Mouse (Mus musculus) liver, embryonic 12.5 days (tissue): ENCODE results near the gene Gpr153. TPM values are rescaled to one million over a fixed set of nuclear protein-coding genes. Genes with fewer than 3 reads are reported as not detected.

Experiments used
- ATAC-seq: fragments of 200-750 bp; cut with Nextera tagmentation; 2 replicates; pipeline ENCODE4 v1.8.0; 2017; ENCODE audit warnings: moderate number of reproducible peaks, mild to moderate bottlenecking, moderate library complexity
- H3K27ac ChIP-seq: fragments of 300-500 bp; sonication (generic); 2 replicates; pipeline ENCODE4 v1.5.1; 2016; ENCODE audit warnings: mild to moderate bottlenecking
- H3K27me3 ChIP-seq: fragments of 300-500 bp; sonication (generic); replicated peaks from 2 replicates; pipeline ENCODE4 v1.6.1; 2016; ENCODE audit warnings: mild to moderate bottlenecking, moderate library complexity
- H3K36me3 ChIP-seq: fragments of 300-500 bp; sonication (generic); 2 replicates; pipeline ENCODE4 v1.6.1; 2016; ENCODE audit warnings: mild to moderate bottlenecking, moderate library complexity
- H3K4me1 ChIP-seq: fragments of 300-500 bp; sonication (generic); 2 replicates; pipeline ENCODE4 v1.6.1; 2016
- H3K4me2 ChIP-seq: fragments of 300-500 bp; sonication (generic); 2 replicates; pipeline ENCODE4 v1.6.1; 2016; ENCODE audit warnings: mild to moderate bottlenecking, moderate library complexity
- H3K4me3 ChIP-seq: fragments of 300-500 bp; sonication (generic); 2 replicates; pipeline ENCODE4 v1.5.1; 2016; ENCODE audit warnings: mild to moderate bottlenecking, moderate library complexity
- H3K9ac ChIP-seq: fragments of 300-500 bp; sonication (generic); 2 replicates; pipeline ENCODE4 v1.6.1; 2016; ENCODE audit warnings: mild to moderate bottlenecking, moderate library complexity
- H3K9me3 ChIP-seq: fragments of 300-500 bp; sonication (generic); replicated peaks from 2 replicates; pipeline ENCODE4 v1.6.1; 2016; ENCODE audit warnings: mild to moderate bottlenecking, moderate library complexity
- WGBS: fragments of 180-500 bp; shearing (Covaris S2); methylation state at CpG from one replicate; pipeline ENCODE4 v1.1.7; 2016; ENCODE audit not compliant: insufficient replicate concordance; 5-methylcytosine and 5-hydroxymethylcytosine counted together
- polyA plus RNA-seq: library from polyadenylated mRNA; unstranded; fragments of >200 nt; fragmentation: Nextera tagmentation; extraction: Ambion mirVana; gene quantifications from 2 replicates; pipeline ENCODE4 v1.2.1, GENCODE M21; 2016

The Gpr153 gene
- polyA plus RNA-seq, 1 experiment from 2014 or later: 2.4 TPM

DNA sequence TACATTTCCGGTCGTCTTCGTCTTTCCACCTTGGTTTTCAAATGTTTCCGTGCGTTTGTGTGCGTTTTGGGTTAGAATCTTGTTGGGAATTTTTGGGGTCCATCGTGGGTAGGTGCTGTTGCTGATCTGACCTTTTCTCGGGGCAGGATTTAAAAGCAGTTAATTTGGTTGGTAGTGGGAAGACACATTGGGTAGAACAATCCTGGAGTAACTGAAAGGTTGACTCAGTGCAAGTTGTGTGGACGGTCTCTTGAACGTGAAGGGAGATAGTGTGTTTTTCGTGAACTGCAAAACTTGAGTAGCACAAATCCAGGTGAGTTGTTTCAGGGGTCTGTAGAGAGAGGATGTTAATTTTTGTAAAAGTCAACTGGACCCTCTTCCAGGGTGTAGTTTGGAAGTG is 52.5 kb downstream of the Gpr153 start:
- Histone ChIP-seq H3K27ac (peak overlapping the region; percentile 86), H3K9me3 (no peaks in the 10 kb centered on the region), H3K4me1 (peaks cover 41% of the 10 kb centered on the region), H3K36me3 (peaks cover 44% of the 10 kb centered on the region), H3K4me3 (peak overlapping the region; percentile 100), H3K27me3 (no peaks in the 10 kb centered on the region), H3K4me2 (peak overlapping the region; percentile 83), H3K9ac (peak overlapping the region; percentile 98)
- under 1% methylated on average over 11 of the region's 11 CpGs for WGBS
- no peak for ATAC-seq

DNA sequence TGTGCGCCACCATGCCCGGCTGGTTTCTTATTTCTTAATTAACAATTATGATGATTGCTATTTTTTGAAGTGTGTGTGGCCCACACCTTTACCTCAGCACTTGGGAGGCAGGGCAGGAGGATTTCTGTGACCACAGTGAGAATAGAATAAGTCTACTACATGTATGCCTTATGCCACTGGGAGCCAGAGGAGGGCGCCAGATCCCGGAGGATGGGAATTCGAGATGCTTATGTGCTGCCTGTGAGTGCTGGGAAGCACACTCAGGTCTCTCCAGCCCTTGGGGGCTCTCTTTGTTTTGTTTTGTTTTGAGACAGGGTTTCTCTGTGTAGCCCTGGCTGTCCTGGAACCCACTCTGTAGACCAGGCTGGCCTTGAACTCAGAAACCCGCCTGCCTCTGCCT is 54.7 kb downstream of the Gpr153 start:
- Histone ChIP-seq H3K4me1 (peaks cover 41% of the 10 kb centered on the region), H3K4me2 (no peak overlapping the region), H3K36me3 (peaks cover 65% of the 10 kb centered on the region), H3K27me3 (no peaks in the 10 kb centered on the region), H3K4me3 (no peak overlapping the region), H3K27ac (no peak overlapping the region), H3K9me3 (no peaks in the 10 kb centered on the region), H3K9ac (0 out of 2 replicates have a peak overlapping the region, but pooled peaks have one; percentile 17)
- 67% methylated on average over 6 of the region's 6 CpGs for WGBS
- ATAC-seq: no peak

DNA sequence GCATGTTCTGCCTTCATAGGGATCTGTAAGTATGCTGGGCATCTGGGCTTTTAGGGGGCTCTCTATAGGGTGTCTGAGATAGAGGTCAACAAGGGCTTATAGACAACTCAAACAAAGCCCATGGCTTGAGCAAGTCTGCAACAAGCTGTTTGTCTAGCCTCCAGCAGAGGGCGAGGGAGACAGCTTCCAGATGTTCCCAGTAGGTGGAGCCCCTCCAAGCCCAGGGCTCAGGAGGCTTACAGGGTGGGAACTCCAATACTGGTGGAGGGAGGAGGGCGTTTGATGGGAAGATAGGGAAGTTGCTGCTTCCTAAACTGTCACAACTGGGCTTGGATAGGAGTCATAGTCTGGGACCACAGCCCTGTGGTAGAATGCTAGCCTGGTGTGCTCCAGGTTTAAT is 58.9 kb downstream of the Gpr153 start:
- peaks cover 14% of the 10 kb centered on the region for H3K4me1 ChIP-seq
- H3K27ac ChIP-seq: no peak overlapping the region
- H3K4me2 ChIP-seq: no peak overlapping the region
- no peak overlapping the region for H3K4me3 ChIP-seq
- H3K9ac ChIP-seq: no peak overlapping the region
- WGBS: 31% methylated on average over 2 of the region's 2 CpGs
- peaks cover 81% of the 10 kb centered on the region for H3K36me3 ChIP-seq
- H3K27me3 ChIP-seq: peaks cover 36% of the 10 kb centered on the region
- ATAC-seq: peak; percentile 42; the same call in 1 of the 2 replicates
- H3K9me3 ChIP-seq: no peaks in the 10 kb centered on the region

DNA sequence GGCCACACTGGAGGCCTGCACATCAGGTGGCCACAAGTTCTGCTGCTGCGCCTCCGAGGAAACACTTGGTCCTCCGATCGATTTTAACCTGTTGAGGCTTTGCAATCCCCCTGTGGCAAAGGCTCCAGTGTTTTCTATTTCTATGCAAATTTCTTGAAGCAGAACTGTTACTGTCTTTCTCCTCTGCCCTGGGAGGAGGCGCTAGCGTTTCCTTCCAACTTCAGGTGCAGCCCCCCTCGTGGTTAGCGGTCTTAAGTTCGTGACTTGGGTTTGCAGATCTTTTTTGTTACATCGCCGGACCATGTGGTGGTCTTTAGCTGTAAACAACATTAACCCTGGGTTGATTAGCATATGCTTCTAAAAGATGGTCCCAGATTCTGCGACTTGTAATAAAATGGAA is 59.6 kb downstream of the Gpr153 start:
- H3K27ac ChIP-seq: no peak overlapping the region
- H3K4me2 ChIP-seq: no peak overlapping the region
- H3K27me3 ChIP-seq: peaks cover 42% of the 10 kb centered on the region
- H3K9me3 ChIP-seq: no peaks in the 10 kb centered on the region
- H3K4me3 ChIP-seq: no peak overlapping the region
- ATAC-seq: no peak
- no peak overlapping the region for H3K9ac ChIP-seq
- peaks cover 75% of the 10 kb centered on the region for H3K36me3 ChIP-seq
- peaks cover 16% of the 10 kb centered on the region for H3K4me1 ChIP-seq
- WGBS: 87% methylated on average over 12 of the region's 12 CpGs

Other genes with a start within 250 kb of the Gpr153 start
- gene Zbtb48, start 246.6 kb upstream of the Gpr153 start, polyA plus RNA-seq: 11.4 and 12.2 TPM in 2 replicates
- gene Tas1r1, start 235.7 kb upstream of the Gpr153 start, polyA plus RNA-seq: 0.12 and 0.19 TPM in 2 replicates
- gene Nol9, start 234.9 kb upstream of the Gpr153 start, polyA plus RNA-seq: 42.3 and 44.0 TPM in 2 replicates
- 7.7 and 8.4 TPM in 2 replicates for gene Plekhg5, start 201.7 kb upstream of the Gpr153 start, polyA plus RNA-seq
- 0.74 and 0.87 TPM in 2 replicates for gene Tnfrsf25, start 158.3 kb upstream of the Gpr153 start, polyA plus RNA-seq
- 2.6 and 2.9 TPM in 2 replicates for gene Espn, start 121.9 kb upstream of the Gpr153 start, polyA plus RNA-seq
- gene Hes2, start 115.4 kb upstream of the Gpr153 start, polyA plus RNA-seq: 0.05 TPM in 1 of 2 replicates, not detected in the other
- 33.0 and 36.2 TPM in 2 replicates for gene Acot7, start 96.1 kb upstream of the Gpr153 start, polyA plus RNA-seq
- not detected in 2 replicates for gene Hes3, start 17.4 kb downstream of the Gpr153 start, polyA plus RNA-seq
- gene Icmt, start 23.0 kb downstream of the Gpr153 start, polyA plus RNA-seq: 11.8 and 14.4 TPM in 2 replicates
- gene Rnf207, start 44.8 kb downstream of the Gpr153 start, polyA plus RNA-seq: 0.26 and 0.42 TPM in 2 replicates
- gene Rpl22, start 51.5 kb downstream of the Gpr153 start, polyA plus RNA-seq: 385 and 404 TPM in 2 replicates
- 0.01 and 0.02 TPM in 2 replicates for gene Chd5, start 64.4 kb downstream of the Gpr153 start, polyA plus RNA-seq
- gene Nphp4, start 202.5 kb downstream of the Gpr153 start, polyA plus RNA-seq: 0.39 and 0.41 TPM in 2 replicates
- 8.3 and 9.3 TPM in 2 replicates for gene Kcnab2, start 203.6 kb downstream of the Gpr153 start, polyA plus RNA-seq